Mouse (Mus musculus) cerebellum, adult 2 months (tissue): Measurements from ENCODE around the gene Haus4. TPM values are rescaled to one million over a fixed set of nuclear protein-coding genes. Genes with fewer than 3 reads are reported as not detected.

Experiments
- DNase-seq, 2 experiments: peaks; one replicate each; pipeline ENCODE4 v3.0.0; 2021
- H3K27ac ChIP-seq: fragments of 200-500 bp; 2 replicates; pipeline ENCODE4 v1.5.1; 2012; ENCODE audit warnings: low read length, control low read depth, inconsistent platforms; ENCODE audit not compliant: insufficient read depth
- H3K27me3 ChIP-seq: fragments of 200-500 bp; 2 replicates; pipeline ENCODE4 v1.6.1; 2012; ENCODE audit warnings: inconsistent platforms, mild to moderate bottlenecking, low read length, moderate library complexity; ENCODE audit not compliant: control insufficient read depth, insufficient read depth
- H3K4me1 ChIP-seq: fragments of 200-500 bp; 2 replicates; pipeline ENCODE4 v1.6.1; 2011; ENCODE audit warnings: low read length; ENCODE audit not compliant: control insufficient read depth, insufficient read depth
- H3K4me3 ChIP-seq: fragments of 200-500 bp; replicated peaks from 2 replicates; pipeline ENCODE3; 2011; ENCODE audit warnings: mild to moderate bottlenecking, low read depth, low read length, control low read depth; ENCODE audit not compliant: insufficient read depth
- CTCF ChIP-seq: fragments of 200-500 bp; IDR thresholded peaks from 2 replicates; pipeline ENCODE4 v1.5.1; 2011; ENCODE audit warnings: low read depth, mild to moderate bottlenecking, control low read depth, low read length, moderate library complexity, borderline replicate concordance; ENCODE audit not compliant: insufficient read depth
- POLR2A ChIP-seq: fragments of 200-500 bp; IDR thresholded peaks from 2 replicates; pipeline ENCODE4 v1.6.1; 2011; ENCODE audit warnings: low read length, control low read depth, borderline replicate concordance; ENCODE audit not compliant: insufficient read depth
- WGBS: fragments of 180-500 bp; shearing (Covaris S2); methylation state at CpG from one replicate; pipeline ENCODE4 v1.1.7; 2018; 5-methylcytosine and 5-hydroxymethylcytosine counted together
- polyA plus RNA-seq: library from polyadenylated mRNA; depleted of rRNA; stranded (reverse); fragments of >200 nt; gene quantifications from 2 replicates; pipeline ENCODE4 v1.2.3, GENCODE M21; 2012; rRNA removed

Gene Haus4
- polyA plus RNA-seq, 1 experiment = 9.5 TPM

DNA sequence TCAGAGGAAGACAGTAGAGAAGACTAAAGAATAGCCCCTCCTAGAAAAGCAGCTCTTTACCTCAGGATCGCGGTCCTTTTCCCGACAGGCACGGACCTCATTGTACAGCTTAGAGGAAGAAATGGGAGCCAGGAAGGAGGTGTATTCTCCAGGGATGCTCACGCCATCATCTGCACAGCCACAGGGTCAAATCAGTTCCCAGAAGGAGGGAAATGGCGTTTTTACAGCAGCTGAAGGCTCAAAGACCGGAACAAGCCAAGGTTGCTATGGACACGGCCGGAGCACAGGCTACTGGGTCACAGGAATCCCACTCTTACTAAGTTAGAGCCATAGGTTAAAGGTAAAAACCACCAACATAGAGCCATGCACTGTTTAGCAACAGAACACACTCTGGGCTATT, 44.6 kb downstream of the Haus4 start:
- H3K4me3 ChIP-seq = no peak overlapping the region
- H3K27ac ChIP-seq = no peak overlapping the region
- no peaks in the 10 kb centered on the region for H3K4me1 ChIP-seq
- no peak for DNase-seq
- WGBS = 84% methylated on average over 9 of the region's 9 CpGs
- TF ChIP-seq CTCF (no peak), POLR2A (no peak)
- no peaks in the 10 kb centered on the region for H3K27me3 ChIP-seq

DNA sequence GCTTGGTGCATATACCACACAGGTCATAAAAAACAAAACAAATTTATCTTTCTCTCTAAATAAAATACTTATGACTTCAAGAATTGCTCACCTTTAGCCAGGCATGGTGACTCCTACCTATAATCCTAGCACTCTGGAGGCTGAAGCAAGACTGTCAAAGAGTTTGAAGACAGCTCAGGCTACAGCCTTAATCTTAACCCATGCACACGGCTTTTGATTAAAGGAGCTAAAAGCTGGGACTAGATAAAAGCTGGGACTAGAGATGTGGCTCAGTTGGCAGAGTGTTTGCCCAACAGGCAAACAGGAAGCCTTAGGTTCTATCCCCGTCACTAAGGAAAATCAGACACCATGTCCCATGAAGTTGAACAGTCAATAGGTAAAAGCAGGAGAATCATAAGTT, 51.3 kb downstream of the Haus4 start:
- TF ChIP-seq POLR2A = no peak
- no peak for TF ChIP-seq CTCF
- 75% methylated on average over 2 of the region's 2 CpGs for WGBS
- no peak overlapping the region for H3K4me3 ChIP-seq
- no peak overlapping the region for H3K27ac ChIP-seq
- H3K27me3 ChIP-seq = no peaks in the 10 kb centered on the region
- H3K4me1 ChIP-seq = no peaks in the 10 kb centered on the region
- DNase-seq = no peak

DNA sequence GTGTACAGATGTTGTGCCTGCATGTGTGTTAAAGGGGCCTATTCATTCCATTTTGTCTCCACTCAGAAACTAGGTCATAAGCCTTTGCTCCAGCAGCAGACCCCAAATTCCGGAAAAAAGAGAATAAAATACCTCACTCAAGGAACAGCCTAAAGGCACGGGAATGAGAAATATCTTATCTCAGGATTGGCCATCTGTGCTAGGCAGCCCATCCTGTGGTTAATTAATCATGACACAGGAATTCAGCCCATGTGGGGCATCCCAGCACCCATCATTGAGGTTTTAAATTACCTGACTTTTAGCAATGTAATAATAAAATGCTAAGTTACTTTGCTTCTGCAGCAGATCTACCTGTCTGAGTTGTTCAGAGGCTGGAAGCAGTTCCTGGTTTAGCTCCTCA, 53.1 kb downstream of the Haus4 start:
- H3K4me1 ChIP-seq = no peaks in the 10 kb centered on the region
- H3K27ac ChIP-seq = no peak overlapping the region
- 72% methylated on average over 2 of the region's 2 CpGs for WGBS
- H3K27me3 ChIP-seq = no peaks in the 10 kb centered on the region
- no peak overlapping the region for H3K4me3 ChIP-seq
- TF ChIP-seq CTCF (no peak), POLR2A (no peak)
- DNase-seq = no peak

DNA sequence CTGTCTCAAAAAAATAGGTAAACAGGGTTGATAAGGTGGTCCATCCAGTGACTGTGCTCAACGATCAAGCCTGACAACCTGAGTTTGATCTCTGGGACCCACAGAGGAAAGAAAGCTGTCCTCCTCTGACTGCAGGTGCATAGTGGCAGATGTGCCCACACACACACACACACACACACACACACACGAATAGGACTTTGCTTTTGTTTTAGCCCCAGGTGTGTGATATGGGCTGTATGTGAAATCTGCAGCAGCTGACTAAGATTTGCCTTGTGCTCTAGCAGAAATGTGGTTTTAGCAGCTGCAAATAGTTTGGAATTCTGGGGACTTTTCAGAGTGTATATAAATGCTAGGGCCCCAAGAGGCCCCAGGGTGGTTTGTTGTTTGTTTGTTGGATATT, 55.1 kb downstream of the Haus4 start:
- H3K27ac ChIP-seq = no peak overlapping the region
- WGBS = 75% methylated on average over 2 of the region's 2 CpGs
- no peak overlapping the region for H3K4me3 ChIP-seq
- H3K27me3 ChIP-seq = no peaks in the 10 kb centered on the region
- DNase-seq = no peak
- TF ChIP-seq POLR2A (no peak), CTCF (no peak)
- H3K4me1 ChIP-seq = no peaks in the 10 kb centered on the region

DNA sequence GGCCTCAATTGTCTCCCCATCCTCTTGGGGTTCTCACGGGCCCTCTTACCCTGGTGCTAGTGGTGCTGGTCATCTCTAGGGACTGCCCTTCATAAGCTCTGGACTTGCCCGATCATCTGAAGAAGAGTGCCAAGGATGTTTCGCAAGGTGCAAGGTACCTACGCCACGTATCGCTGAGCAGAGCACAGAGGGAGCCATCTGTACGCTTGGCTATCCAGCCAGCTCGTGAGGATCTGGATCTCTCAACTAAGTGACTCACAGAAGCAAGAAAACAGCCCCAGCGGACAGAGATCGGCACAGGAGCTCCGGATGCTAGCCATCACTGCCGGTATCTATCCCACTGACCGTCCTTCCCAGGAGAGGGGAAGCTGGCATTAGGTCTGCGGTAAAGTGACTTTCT, 57.7 kb downstream of the Haus4 start:
- TF ChIP-seq CTCF = no peak
- no peak for TF ChIP-seq POLR2A
- DNase-seq = no peak
- Histone ChIP-seq H3K4me1 (no peaks in the 10 kb centered on the region), H3K27ac (no peak overlapping the region), H3K4me3 (no peak overlapping the region), H3K27me3 (no peaks in the 10 kb centered on the region)
- 67% methylated on average over 14 of the region's 14 CpGs for WGBS

DNA sequence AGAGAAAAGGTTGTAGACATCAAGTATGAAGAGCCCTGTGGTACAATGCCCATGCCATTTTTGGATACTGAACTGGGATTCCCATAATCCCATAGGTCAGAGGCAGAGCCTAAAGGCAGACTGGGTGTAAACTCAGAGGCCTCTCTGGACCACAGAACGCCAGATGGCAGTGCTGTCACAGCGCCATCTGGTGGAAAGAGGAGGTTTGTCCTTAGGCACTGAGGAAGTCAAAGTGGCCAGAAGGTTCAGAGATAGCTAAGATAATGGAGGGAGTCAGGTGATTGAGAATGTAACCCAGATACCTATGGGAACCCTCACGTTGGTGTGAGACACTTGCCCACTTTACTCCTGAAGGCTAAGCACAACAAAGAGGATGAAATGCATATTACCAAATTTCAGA, 60.2 kb downstream of the Haus4 start:
- WGBS = 3% methylated on average over 3 of the region's 3 CpGs
- Histone ChIP-seq H3K27me3 (no peaks in the 10 kb centered on the region), H3K4me1 (no peaks in the 10 kb centered on the region), H3K27ac (no peak overlapping the region), H3K4me3 (no peak overlapping the region)
- no peak for TF ChIP-seq POLR2A
- TF ChIP-seq CTCF = peak; percentile 83
- DNase-seq = peak; percentile 69 to 76

DNA sequence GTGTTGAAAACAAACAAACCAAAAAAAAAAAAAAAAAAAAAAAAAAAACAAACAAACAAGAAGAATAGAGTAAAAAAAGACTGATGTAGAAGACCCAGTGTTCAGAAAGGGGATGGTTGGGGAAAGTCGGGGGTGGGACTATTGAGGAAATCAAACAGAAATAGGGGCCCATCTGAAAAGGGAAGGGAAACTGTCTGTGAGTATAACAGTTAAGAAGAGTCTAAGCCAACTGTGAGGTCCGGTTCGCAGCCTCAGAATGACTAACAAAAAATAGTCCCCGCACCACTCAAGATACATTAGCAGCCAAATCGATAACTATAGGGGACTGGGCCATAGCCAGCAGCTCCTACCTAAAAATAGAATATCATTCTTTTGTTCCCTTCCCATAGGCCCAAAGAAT, 61.2 kb downstream of the Haus4 start:
- H3K27ac ChIP-seq = no peak overlapping the region
- DNase-seq = no peak
- no peak for TF ChIP-seq POLR2A
- no peak for TF ChIP-seq CTCF
- H3K4me3 ChIP-seq = no peak overlapping the region
- no peaks in the 10 kb centered on the region for H3K4me1 ChIP-seq
- no peaks in the 10 kb centered on the region for H3K27me3 ChIP-seq
- WGBS = 92% methylated on average over 5 of the region's 5 CpGs

DNA sequence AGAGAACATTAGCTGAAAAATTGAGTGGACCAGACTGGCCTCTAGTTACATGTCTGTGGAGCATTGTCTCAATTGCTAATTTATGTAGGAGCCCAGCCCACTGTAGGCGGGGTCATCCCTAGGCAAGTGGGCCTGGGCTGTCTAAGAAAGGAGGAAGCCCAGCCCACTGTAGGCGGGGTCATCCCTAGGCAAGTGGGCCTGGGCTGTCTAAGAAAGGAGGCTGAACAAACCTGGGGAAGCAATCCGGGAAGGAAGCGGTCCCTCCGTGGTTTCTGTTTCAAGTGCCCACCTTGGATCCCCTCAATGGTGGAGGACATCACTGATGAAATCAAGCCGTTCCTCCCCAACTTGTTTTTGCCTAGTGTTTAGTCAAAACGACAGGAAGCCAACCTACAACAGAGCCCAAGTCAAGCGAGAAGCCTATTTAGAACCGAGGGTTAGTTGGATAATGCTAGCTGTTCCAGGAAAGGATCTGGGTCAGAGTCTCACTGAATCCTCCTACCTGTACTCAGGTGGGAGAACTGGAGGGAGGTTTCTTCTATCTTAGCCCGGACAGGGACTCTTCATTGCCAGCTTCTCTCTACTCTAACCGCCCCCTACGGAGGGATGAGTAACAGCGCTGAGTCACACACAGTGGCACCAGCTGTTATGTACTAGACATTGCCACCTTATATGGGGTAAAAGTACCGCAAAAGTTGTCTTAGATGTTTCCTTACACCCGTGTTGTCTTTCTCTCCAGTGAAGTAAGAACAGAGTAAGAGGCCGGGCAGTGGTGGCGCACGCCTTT, 61.9 kb downstream of the Haus4 start:
- WGBS = 67% methylated on average over 18 of the region's 18 CpGs
- H3K4me3 ChIP-seq = no peak overlapping the region
- DNase-seq = no peak
- no peak overlapping the region for H3K27ac ChIP-seq
- no peaks in the 10 kb centered on the region for H3K4me1 ChIP-seq
- TF ChIP-seq CTCF (no peak), POLR2A (no peak)
- H3K27me3 ChIP-seq = no peaks in the 10 kb centered on the region

Other genes starting within 250 kb of the Haus4 start
- gene Oxa1l, start 193.8 kb downstream of the Haus4 start, polyA plus RNA-seq = 87.4 and 95.2 TPM in 2 replicates
- 1.4 and 1.5 TPM in 2 replicates for gene Slc7a7, start 136.8 kb downstream of the Haus4 start, polyA plus RNA-seq
- 130 and 136 TPM in 2 replicates for gene Mrpl52, start 127.7 kb downstream of the Haus4 start, polyA plus RNA-seq
- 14.9 and 15.9 TPM in 2 replicates for gene Mmp14, start 123.0 kb downstream of the Haus4 start, polyA plus RNA-seq
- gene Lrp10, start 90.5 kb downstream of the Haus4 start, polyA plus RNA-seq = 48.1 and 48.6 TPM in 2 replicates
- 13.0 and 14.4 TPM in 2 replicates for gene Rem2, start 78.5 kb downstream of the Haus4 start, polyA plus RNA-seq
- 60.3 and 64.3 TPM in 2 replicates for gene Prmt5, start 37.1 kb downstream of the Haus4 start, polyA plus RNA-seq
- gene Ajuba, start 22.9 kb upstream of the Haus4 start, polyA plus RNA-seq = 1.9 TPM in 2 replicates
- 3.2 and 4.0 TPM in 2 replicates for gene 4931414P19Rik, start 51.4 kb upstream of the Haus4 start, polyA plus RNA-seq
- 221 and 225 TPM in 2 replicates for gene Psmb5, start 63.4 kb upstream of the Haus4 start, polyA plus RNA-seq
- gene Psmb11, start 66.8 kb upstream of the Haus4 start, polyA plus RNA-seq = 0.10 TPM in 1 of 2 replicates, not detected in the other
- not detected in 2 replicates for gene Gm17606, start 86.3 kb upstream of the Haus4 start, polyA plus RNA-seq
- 7.6 and 10.3 TPM in 2 replicates for gene Cdh24, start 86.7 kb upstream of the Haus4 start, polyA plus RNA-seq
- gene 1700123O20Rik, start 131.6 kb upstream of the Haus4 start, polyA plus RNA-seq = 45.2 and 51.0 TPM in 2 replicates
- gene Acin1, start 132.3 kb upstream of the Haus4 start, polyA plus RNA-seq = 199 and 207 TPM in 2 replicates
- gene Gm29776, start 144.2 kb upstream of the Haus4 start, polyA plus RNA-seq = 0.03 and 0.08 TPM in 2 replicates
- 0.08 TPM in 2 replicates for gene Cebpe, start 157.6 kb upstream of the Haus4 start, polyA plus RNA-seq
- 37.1 and 41.6 TPM in 2 replicates for gene Slc7a8, start 227.3 kb upstream of the Haus4 start, polyA plus RNA-seq